Mouse (Mus musculus) stomach, embryonic 15.5 days (tissue): ENCODE measurements around the gene Riiad1. TPM values are rescaled to one million over a fixed set of nuclear protein-coding genes. Genes with fewer than 3 reads are reported as not detected.
A peak's percentile ranks its signal among the peaks of the same experiment; 100 is the strongest.

Experiments
- ATAC-seq: fragments of 200-750 bp; cut with Nextera tagmentation; 2 replicates; pipeline ENCODE4 v1.8.0; 2017; ENCODE audit warnings: low read depth, moderate number of reproducible peaks, moderate TSS enrichment; ENCODE audit not compliant: insufficient read depth, low FRiP score
- H3K27ac ChIP-seq: fragments of 300-500 bp; sonication (generic); 2 replicates; pipeline ENCODE4 v1.5.1; 2015; ENCODE audit warnings: mild to moderate bottlenecking, inconsistent platforms
- H3K27me3 ChIP-seq: fragments of 300-500 bp; sonication (generic); replicated peaks from 2 replicates; pipeline ENCODE4 v1.6.1; 2015; ENCODE audit warnings: inconsistent platforms
- H3K36me3 ChIP-seq: fragments of 300-500 bp; sonication (generic); 2 replicates; pipeline ENCODE4 v1.6.1; 2015; ENCODE audit warnings: inconsistent platforms
- H3K4me1 ChIP-seq: fragments of 300-500 bp; sonication (generic); 2 replicates; pipeline ENCODE4 v1.6.1; 2015; ENCODE audit warnings: inconsistent platforms
- H3K4me2 ChIP-seq: fragments of 300-500 bp; sonication (generic); 2 replicates; pipeline ENCODE4 v1.6.1; 2015; ENCODE audit warnings: mild to moderate bottlenecking, inconsistent platforms
- H3K4me3 ChIP-seq: fragments of 300-500 bp; sonication (generic); replicated peaks from 2 replicates; pipeline ENCODE4 v1.5.1; 2015; ENCODE audit warnings: inconsistent platforms
- H3K9ac ChIP-seq: fragments of 300-500 bp; sonication (generic); 2 replicates; pipeline ENCODE4 v1.6.1; 2015; ENCODE audit warnings: inconsistent platforms
- H3K9me3 ChIP-seq: fragments of 300-500 bp; sonication (generic); 2 replicates; pipeline ENCODE4 v1.6.1; 2016; ENCODE audit warnings: inconsistent platforms
- WGBS: fragments of 180-500 bp; shearing (Covaris S2); methylation state at CpG from one replicate; pipeline ENCODE4 v1.1.7; 2015; 5-methylcytosine and 5-hydroxymethylcytosine counted together
- polyA plus RNA-seq: library from polyadenylated mRNA; unstranded; fragments of >200 nt; fragmentation: Nextera tagmentation; extraction: Ambion mirVana; gene quantifications from 2 replicates; pipeline ENCODE4 v1.2.1, GENCODE M21; 2015

The Riiad1 gene
- polyA plus RNA-seq, 1 experiment from 2014 or later: 4.6 TPM

- WGBS: 93% methylated on average over 2 of the region's 2 CpGs
- Histone ChIP-seq H3K27ac (no peak overlapping the region), H3K36me3 (no peaks in the 10 kb centered on the region), H3K9ac (no peak overlapping the region), H3K27me3 (no peaks in the 10 kb centered on the region), H3K9me3 (no peaks in the 10 kb centered on the region), H3K4me2 (no peak overlapping the region), H3K4me3 (no peak overlapping the region), H3K4me1 (no peaks in the 10 kb centered on the region)
- no peak for ATAC-seq
These were observed 20.3 kb downstream of the Riiad1 start for GRCm38 (mm10) chr3:94459834-94460233.

- 76% methylated on average over 3 of the region's 3 CpGs for WGBS
- Histone ChIP-seq H3K4me1 (no peaks in the 10 kb centered on the region), H3K36me3 (no peaks in the 10 kb centered on the region), H3K27me3 (no peaks in the 10 kb centered on the region), H3K4me3 (no peak overlapping the region), H3K27ac (no peak overlapping the region), H3K9ac (no peak overlapping the region), H3K4me2 (no peak overlapping the region), H3K9me3 (no peaks in the 10 kb centered on the region)
- no peak for ATAC-seq
These were observed 23.1 kb downstream of the Riiad1 start for GRCm38 (mm10) chr3:94457055-94457454.

GRCm38 (mm10) chr3:94456529-94457000 lies 23.6 kb downstream of the Riiad1 start:
- H3K9me3 ChIP-seq: no peaks in the 10 kb centered on the region
- peak; percentile 80 for ATAC-seq
- no peaks in the 10 kb centered on the region for H3K36me3 ChIP-seq
- no peak overlapping the region for H3K9ac ChIP-seq
- peak overlapping the region; percentile 47 for H3K4me2 ChIP-seq
- H3K4me1 ChIP-seq: no peaks in the 10 kb centered on the region
- no peak overlapping the region for H3K27ac ChIP-seq
- 2% methylated on average over 12 of the region's 12 CpGs for WGBS
- H3K27me3 ChIP-seq: no peaks in the 10 kb centered on the region
- H3K4me3 ChIP-seq: peak overlapping the region; percentile 27

- Histone ChIP-seq H3K4me2 (no peak overlapping the region), H3K36me3 (peaks cover 24% of the 10 kb centered on the region), H3K27me3 (no peaks in the 10 kb centered on the region), H3K4me1 (no peaks in the 10 kb centered on the region; the same call in 1 of the 2 replicates), H3K9ac (no peak overlapping the region), H3K4me3 (no peak overlapping the region), H3K27ac (no peak overlapping the region), H3K9me3 (no peaks in the 10 kb centered on the region)
- 84% methylated on average over 2 of the region's 2 CpGs for WGBS
- no peak for ATAC-seq
These were observed 30.8 kb downstream of the Riiad1 start for GRCm38 (mm10) chr3:94449377-94449776.

GRCm38 (mm10) chr3:94443597-94443964 lies 36.6 kb downstream of the Riiad1 start, which contains the start of gene Oaz3:
Gene Oaz3, minus strand, starts transcription at chr3:94443915.
- Histone ChIP-seq H3K4me2 (peak within 1 kb of the TSS; percentile 78), H3K27me3 (no peaks in the 10 kb centered on the region), H3K4me3 (peak within 1 kb of the TSS; percentile 93), H3K9me3 (no peaks in the 10 kb centered on the region), H3K9ac (peak within 1 kb of the TSS; percentile 96), H3K36me3 (peaks cover 24% of the 10 kb centered on the region), H3K27ac (peak within 1 kb of the TSS; percentile 68), H3K4me1 (peaks cover 2% of the 10 kb centered on the region; the same call in 1 of the 2 replicates)
- WGBS: under 1% methylated on average over 24 of the region's 24 CpGs
- no peak; the same call in 1 of the 2 replicates for ATAC-seq

- peaks cover 20% of the 10 kb centered on the region for H3K36me3 ChIP-seq
- peak within 1 kb of the TSS; percentile 68 for H3K27ac ChIP-seq
- H3K27me3 ChIP-seq: no peaks in the 10 kb centered on the region
- no peaks in the 10 kb centered on the region for H3K9me3 ChIP-seq
- WGBS: under 1% methylated on average over 38 of the region's 39 CpGs
- peaks cover 2% of the 10 kb centered on the region; the same call in 1 of the 2 replicates for H3K4me1 ChIP-seq
- ATAC-seq: peak; percentile 97
- H3K4me3 ChIP-seq: peak within 1 kb of the TSS; percentile 93
- peak within 1 kb of the TSS; percentile 96 for H3K9ac ChIP-seq
- H3K4me2 ChIP-seq: peak within 1 kb of the TSS; percentile 78
These were observed 37.1 kb downstream of the Riiad1 start, which contains the start of gene Mrpl9 for GRCm38 (mm10) chr3:94442951-94443596. Gene Mrpl9, plus strand, starts transcription at chr3:94443318.

GRCm38 (mm10) chr3:94441182-94441581 lies 39.0 kb downstream of the Riiad1 start:
- H3K9ac ChIP-seq: no peak overlapping the region
- H3K9me3 ChIP-seq: no peaks in the 10 kb centered on the region
- H3K27me3 ChIP-seq: no peaks in the 10 kb centered on the region
- no peak overlapping the region for H3K4me2 ChIP-seq
- WGBS: 39% methylated on average over 3 of the region's 3 CpGs
- 0 out of 2 replicates have a peak, but pooled peaks cover 3% of the 10 kb centered on the region for H3K36me3 ChIP-seq
- H3K4me3 ChIP-seq: no peak overlapping the region
- peaks cover 2% of the 10 kb centered on the region; the same call in 1 of the 2 replicates for H3K4me1 ChIP-seq
- no peak for ATAC-seq
- H3K27ac ChIP-seq: no peak overlapping the region

GRCm38 (mm10) chr3:94436420-94436819 lies 43.7 kb downstream of the Riiad1 start:
- WGBS: 81% methylated on average over 9 of the region's 9 CpGs
- Histone ChIP-seq H3K9ac (no peak overlapping the region), H3K4me3 (no peak overlapping the region)

GRCm38 (mm10) chr3:94434305-94434704 lies 45.8 kb downstream of the Riiad1 start:
- Histone ChIP-seq H3K9me3 (no peaks in the 10 kb centered on the region), H3K27ac (no peak overlapping the region), H3K4me2 (no peak overlapping the region), H3K4me1 (no peaks in the 10 kb centered on the region), H3K27me3 (no peaks in the 10 kb centered on the region), H3K36me3 (no peaks in the 10 kb centered on the region), H3K9ac (no peak overlapping the region), H3K4me3 (no peak overlapping the region)
- ATAC-seq: no peak
- 68% methylated on average over 2 of the region's 2 CpGs for WGBS

More at GRCm38 (mm10) chr3:94436420-94436819, 43.7 kb downstream of the Riiad1 start:
- H3K36me3 ChIP-seq: no peaks in the 10 kb centered on the region
- H3K4me1 ChIP-seq: no peaks in the 10 kb centered on the region
- H3K9me3 ChIP-seq: no peaks in the 10 kb centered on the region
- ATAC-seq: no peak
- H3K27me3 ChIP-seq: no peaks in the 10 kb centered on the region
- no peak overlapping the region for H3K4me2 ChIP-seq
- no peak overlapping the region for H3K27ac ChIP-seq

- WGBS: 67% methylated on average over 2 of the region's 2 CpGs
- Histone ChIP-seq H3K9ac (no peak overlapping the region), H3K27ac (no peak overlapping the region), H3K9me3 (no peaks in the 10 kb centered on the region), H3K4me3 (no peak overlapping the region), H3K36me3 (no peaks in the 10 kb centered on the region), H3K4me2 (no peak overlapping the region), H3K4me1 (no peaks in the 10 kb centered on the region), H3K27me3 (no peaks in the 10 kb centered on the region)
- no peak for ATAC-seq
These were observed 49.2 kb downstream of the Riiad1 start for GRCm38 (mm10) chr3:94430980-94431379.
